Mouse (Mus musculus) kidney, embryonic 15.5 days (tissue): Measurements from ENCODE around the gene Bglap2. TPM values are rescaled to one million over a fixed set of nuclear protein-coding genes. Genes with fewer than 3 reads are reported as not detected.

Source experiments
- ATAC-seq: fragments of 200-750 bp; cut with Nextera tagmentation; replicated peaks from 2 replicates; pipeline ENCODE4 v1.8.0; 2017; ENCODE audit warnings: moderate TSS enrichment; ENCODE audit not compliant: low FRiP score
- H3K27ac ChIP-seq: fragments of 300-500 bp; sonication (generic); 2 replicates; pipeline ENCODE4 v1.5.1; 2015; ENCODE audit warnings: mild to moderate bottlenecking, inconsistent platforms
- H3K27me3 ChIP-seq: fragments of 300-500 bp; sonication (generic); 2 replicates; pipeline ENCODE4 v1.6.1; 2015; ENCODE audit warnings: inconsistent platforms
- H3K36me3 ChIP-seq: fragments of 300-500 bp; sonication (generic); 2 replicates; pipeline ENCODE4 v1.6.1; 2015; ENCODE audit warnings: inconsistent platforms
- H3K4me1 ChIP-seq: fragments of 300-500 bp; sonication (generic); 2 replicates; pipeline ENCODE4 v1.6.1; 2015; ENCODE audit warnings: inconsistent platforms
- H3K4me2 ChIP-seq: fragments of 300-500 bp; sonication (generic); 2 replicates; pipeline ENCODE4 v1.6.1; 2015; ENCODE audit warnings: moderate library complexity, mild to moderate bottlenecking, inconsistent platforms
- H3K4me3 ChIP-seq: fragments of 300-500 bp; sonication (generic); replicated peaks from 2 replicates; pipeline ENCODE4 v1.5.1; 2015; ENCODE audit warnings: mild to moderate bottlenecking, inconsistent platforms
- H3K9ac ChIP-seq: fragments of 300-500 bp; sonication (generic); 2 replicates; pipeline ENCODE4 v1.6.1; 2015; ENCODE audit warnings: mild to moderate bottlenecking, inconsistent platforms
- H3K9me3 ChIP-seq: fragments of 300-500 bp; sonication (generic); replicated peaks from 2 replicates; pipeline ENCODE4 v1.6.1; 2016; ENCODE audit warnings: inconsistent platforms
- WGBS: fragments of 180-500 bp; shearing (Covaris S2); methylation state at CpG from one replicate; pipeline ENCODE4 v1.1.7; 2015; ENCODE audit warnings: mixed read lengths; 5-methylcytosine and 5-hydroxymethylcytosine counted together
- polyA plus RNA-seq: library from polyadenylated mRNA; unstranded; fragments of >200 nt; fragmentation: Nextera tagmentation; extraction: Ambion mirVana; gene quantifications from 2 replicates; pipeline ENCODE4 v1.2.1, GENCODE M21; 2015

Gene Bglap2
- polyA plus RNA-seq, 1 experiment from 2014 or later: not detected

DNA sequence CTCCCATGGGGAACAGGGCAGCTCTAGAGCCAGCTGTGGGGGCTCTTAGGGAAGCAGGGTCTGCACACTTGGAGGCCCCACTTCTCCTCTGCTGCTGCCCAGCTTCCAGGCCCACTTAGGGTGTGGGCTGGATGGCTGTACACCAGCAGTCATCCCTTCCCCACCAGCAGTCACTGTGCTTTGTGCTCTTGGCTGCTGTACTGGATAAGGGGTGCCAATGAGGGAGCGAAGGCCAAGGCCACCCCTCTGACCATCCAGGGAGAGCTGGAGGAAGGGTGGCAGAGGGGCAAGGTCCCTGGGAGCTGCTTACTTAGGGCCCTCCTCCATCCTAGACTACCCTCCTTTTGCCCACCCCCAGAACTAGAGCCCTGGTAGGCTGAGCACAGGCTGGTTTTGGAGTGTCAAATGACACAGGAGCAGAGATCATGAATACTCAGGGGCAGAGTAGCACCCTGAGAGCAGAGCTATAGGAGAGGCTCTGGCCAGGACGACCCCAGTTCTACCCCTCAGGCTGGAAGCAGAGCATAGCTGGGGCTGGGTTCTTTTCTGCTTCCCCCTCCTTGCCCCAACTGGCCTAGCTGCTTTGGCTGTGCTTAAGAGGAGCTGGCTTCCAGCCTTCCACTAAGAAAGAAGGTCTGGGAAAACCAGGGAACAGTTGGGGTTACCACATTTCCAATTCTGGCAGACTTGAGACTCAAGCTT lies 16.7 kb downstream of the Bglap2 start:
- no peaks in the 10 kb centered on the region for H3K9me3 ChIP-seq
- no peak overlapping the region for H3K4me2 ChIP-seq
- H3K36me3 ChIP-seq: peaks cover 65% of the 10 kb centered on the region
- ATAC-seq: no peak
- H3K4me3 ChIP-seq: no peak overlapping the region
- peaks cover 20% of the 10 kb centered on the region for H3K27me3 ChIP-seq
- peaks cover 25% of the 10 kb centered on the region for H3K4me1 ChIP-seq
- H3K27ac ChIP-seq: no peak overlapping the region
- 72% methylated on average over 2 of the region's 2 CpGs for WGBS
- no peak overlapping the region for H3K9ac ChIP-seq

DNA sequence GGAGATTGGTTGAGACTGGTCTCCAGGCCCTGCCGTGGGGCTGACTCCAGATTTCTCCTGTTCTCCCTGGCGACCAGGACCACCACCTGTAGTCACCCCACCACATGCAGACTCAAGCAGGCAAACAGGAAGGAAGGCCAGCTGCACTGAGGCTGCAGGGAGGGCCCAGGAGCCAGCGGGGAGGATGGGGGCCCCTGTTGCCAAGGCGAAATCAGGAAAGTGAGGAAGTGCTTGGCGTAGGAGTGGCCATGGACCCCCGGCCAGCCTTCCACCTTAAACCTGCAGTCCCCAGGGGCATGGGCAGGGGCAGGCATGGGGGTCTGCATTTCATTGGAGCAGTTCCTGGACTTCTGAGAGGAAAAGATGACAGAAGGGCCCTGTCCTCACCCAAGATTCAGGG lies 17.4 kb downstream of the Bglap2 start:
- WGBS: 62% methylated on average over 6 of the region's 6 CpGs
- ATAC-seq: no peak
- peaks cover 72% of the 10 kb centered on the region for H3K36me3 ChIP-seq

DNA sequence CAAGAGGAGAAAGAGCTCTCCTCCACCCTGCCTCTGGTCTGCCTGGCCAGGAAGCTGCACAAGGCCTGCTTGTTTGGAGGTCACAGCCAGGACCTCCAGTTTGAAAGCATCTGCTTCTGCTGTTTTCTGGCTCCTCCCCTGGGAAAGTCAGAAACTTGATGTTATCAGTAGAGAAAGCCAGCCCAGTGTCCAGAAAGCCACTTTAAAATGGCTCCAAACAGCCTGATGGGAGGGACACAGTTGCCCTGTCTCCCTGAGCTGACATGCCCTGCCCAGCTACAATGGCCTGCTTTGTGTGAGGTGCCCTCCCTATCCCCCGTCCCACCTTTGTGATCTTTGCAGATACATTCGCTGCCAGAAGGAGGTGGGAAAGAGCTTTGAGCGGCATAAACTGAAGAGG lies 18.5 kb downstream of the Bglap2 start:
- H3K4me1 ChIP-seq: peaks cover 17% of the 10 kb centered on the region
- WGBS: 62% methylated on average over 3 of the region's 3 CpGs
- H3K36me3 ChIP-seq: peaks cover 83% of the 10 kb centered on the region
- peak overlapping the region; percentile 0; the same call in 1 of the 2 replicates for H3K27ac ChIP-seq
- ATAC-seq: no peak
- no peaks in the 10 kb centered on the region for H3K9me3 ChIP-seq
- no peak overlapping the region for H3K9ac ChIP-seq
- no peak overlapping the region for H3K4me2 ChIP-seq
- H3K27me3 ChIP-seq: peaks cover 6% of the 10 kb centered on the region
- H3K4me3 ChIP-seq: no peak overlapping the region

More for the DNA sequence above, 17.4 kb downstream of the Bglap2 start:
- peaks cover 25% of the 10 kb centered on the region for H3K4me1 ChIP-seq
- no peak overlapping the region for H3K27ac ChIP-seq
- H3K9ac ChIP-seq: no peak overlapping the region
- H3K4me3 ChIP-seq: no peak overlapping the region
- H3K27me3 ChIP-seq: peaks cover 17% of the 10 kb centered on the region
- no peak overlapping the region for H3K4me2 ChIP-seq
- H3K9me3 ChIP-seq: no peaks in the 10 kb centered on the region

DNA sequence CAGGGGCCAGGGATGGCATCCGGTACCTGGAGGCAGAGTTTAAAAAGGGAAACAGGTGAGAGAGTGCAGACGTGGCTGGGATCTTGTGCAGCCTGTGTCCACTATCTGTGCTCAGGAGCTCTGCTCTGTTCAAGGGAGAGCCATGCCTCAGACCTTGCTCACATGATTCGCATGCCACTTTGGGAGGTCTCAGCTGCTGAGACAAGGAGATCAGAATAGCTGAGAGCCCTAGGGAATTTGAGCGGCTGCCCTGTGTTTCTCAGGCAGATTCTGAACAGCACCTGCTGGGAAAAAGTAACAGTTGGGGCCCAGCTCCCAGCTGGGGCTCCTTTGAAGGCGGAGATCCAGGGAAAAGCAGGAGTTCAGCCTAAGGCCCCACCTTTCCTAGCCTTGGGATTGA lies 18.9 kb downstream of the Bglap2 start:
- H3K27ac ChIP-seq: peak overlapping the region; percentile 0; the same call in 1 of the 2 replicates
- peaks cover 87% of the 10 kb centered on the region for H3K36me3 ChIP-seq
- H3K9ac ChIP-seq: no peak overlapping the region
- H3K4me1 ChIP-seq: peaks cover 13% of the 10 kb centered on the region
- no peak overlapping the region for H3K4me2 ChIP-seq
- H3K27me3 ChIP-seq: peaks cover 2% of the 10 kb centered on the region; the same call in 1 of the 2 replicates
- 79% methylated on average over 5 of the region's 5 CpGs for WGBS
- H3K9me3 ChIP-seq: no peaks in the 10 kb centered on the region
- no peak overlapping the region for H3K4me3 ChIP-seq
- no peak for ATAC-seq

DNA sequence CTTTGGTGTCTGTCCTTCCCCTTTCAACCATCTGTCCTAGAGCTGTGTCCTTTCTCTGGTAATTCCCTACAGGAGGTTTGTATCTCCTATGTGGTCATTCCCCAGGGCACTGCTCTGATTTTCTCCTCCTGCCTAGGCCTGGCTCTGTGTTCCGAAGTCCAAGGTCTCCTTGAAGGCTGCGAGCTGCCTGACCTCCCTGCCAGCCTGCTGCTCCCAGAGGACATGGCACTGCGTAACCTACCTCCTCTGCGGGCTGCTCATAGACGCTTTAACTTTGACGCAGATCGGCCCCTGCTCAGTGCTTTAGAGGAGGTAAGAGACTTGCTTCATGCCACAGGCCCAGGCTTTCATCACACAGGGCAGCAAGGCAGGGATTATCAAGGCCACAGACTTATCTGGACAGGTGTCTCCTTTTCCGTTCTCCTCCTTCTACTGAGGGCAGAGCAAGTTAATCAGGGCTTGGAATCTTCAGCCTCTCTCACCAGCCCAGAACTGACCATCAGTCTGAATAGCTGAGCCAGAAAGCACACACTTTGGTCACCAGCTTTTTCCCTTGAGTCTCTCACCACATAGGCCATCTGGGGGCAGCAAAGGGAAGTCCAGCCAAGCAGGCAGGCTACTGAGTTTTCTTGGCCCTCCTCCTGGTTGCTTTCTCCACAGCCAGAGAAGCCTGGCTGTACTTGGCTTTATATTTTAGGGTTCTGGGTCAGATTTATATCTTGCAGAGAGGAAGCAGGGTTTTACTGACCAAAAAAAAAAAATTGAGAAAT lies 23.9 kb downstream of the Bglap2 start:
- Histone ChIP-seq H3K36me3 (peaks cover 100% of the 10 kb centered on the region), H3K9me3 (no peaks in the 10 kb centered on the region), H3K27ac (no peak overlapping the region), H3K4me3 (no peak overlapping the region), H3K4me2 (no peak overlapping the region), H3K4me1 (no peaks in the 10 kb centered on the region), H3K27me3 (no peaks in the 10 kb centered on the region), H3K9ac (no peak overlapping the region)
- WGBS: 96% methylated on average over 8 of the region's 8 CpGs
- ATAC-seq: no peak

DNA sequence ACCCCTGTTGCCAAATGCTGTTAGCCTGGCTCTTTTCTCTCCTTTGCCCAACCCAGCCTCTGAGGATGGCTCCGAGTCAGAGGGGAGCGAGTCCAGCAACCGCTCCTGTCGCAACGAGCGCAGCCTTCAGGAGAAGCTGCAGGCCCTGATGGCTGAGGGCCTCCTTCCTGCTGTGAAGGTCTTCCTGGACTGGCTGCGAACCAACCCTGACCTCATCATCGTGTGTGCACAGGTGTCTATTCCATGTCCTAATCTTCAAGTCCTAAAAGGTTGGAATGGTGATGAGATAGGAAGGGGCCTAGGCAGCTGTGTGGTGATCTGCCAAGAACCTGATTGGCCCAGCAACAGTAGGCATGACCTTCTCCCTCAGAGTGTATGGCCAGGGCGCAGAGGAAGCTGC lies 25.6 kb downstream of the Bglap2 start:
- Histone ChIP-seq H3K36me3 (peaks cover 100% of the 10 kb centered on the region), H3K4me2 (no peak overlapping the region), H3K27ac (no peak overlapping the region), H3K9ac (no peak overlapping the region), H3K4me1 (no peaks in the 10 kb centered on the region), H3K4me3 (no peak overlapping the region), H3K27me3 (no peaks in the 10 kb centered on the region), H3K9me3 (no peaks in the 10 kb centered on the region)
- no peak for ATAC-seq
- 89% methylated on average over 9 of the region's 9 CpGs for WGBS

DNA sequence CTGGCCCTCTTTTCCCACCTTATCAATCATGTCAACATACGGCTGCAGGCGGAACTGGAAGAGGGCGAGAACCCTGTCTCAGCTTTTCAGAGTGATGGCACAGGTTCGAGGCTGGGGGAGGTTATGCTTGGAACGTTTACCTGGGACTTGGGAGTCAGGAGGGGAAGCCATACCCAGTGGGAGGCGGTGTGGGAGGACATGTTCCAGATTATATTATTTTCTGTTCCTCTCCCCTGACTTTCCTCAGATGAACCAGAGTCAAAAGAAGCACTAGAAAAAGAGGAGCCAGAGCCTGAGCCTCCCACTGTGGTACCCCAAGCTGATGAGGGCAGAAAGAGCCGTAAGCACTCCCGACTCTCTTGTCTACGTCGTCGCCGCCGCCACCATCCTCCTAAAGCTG lies 27.8 kb downstream of the Bglap2 start:
- 85% methylated on average over 13 of the region's 13 CpGs for WGBS
- Histone ChIP-seq H3K4me1 (no peaks in the 10 kb centered on the region), H3K27me3 (no peaks in the 10 kb centered on the region), H3K9ac (no peak overlapping the region), H3K27ac (no peak overlapping the region), H3K9me3 (no peaks in the 10 kb centered on the region), H3K36me3 (peaks cover 100% of the 10 kb centered on the region), H3K4me3 (no peak overlapping the region), H3K4me2 (no peak overlapping the region)
- ATAC-seq: no peak

DNA sequence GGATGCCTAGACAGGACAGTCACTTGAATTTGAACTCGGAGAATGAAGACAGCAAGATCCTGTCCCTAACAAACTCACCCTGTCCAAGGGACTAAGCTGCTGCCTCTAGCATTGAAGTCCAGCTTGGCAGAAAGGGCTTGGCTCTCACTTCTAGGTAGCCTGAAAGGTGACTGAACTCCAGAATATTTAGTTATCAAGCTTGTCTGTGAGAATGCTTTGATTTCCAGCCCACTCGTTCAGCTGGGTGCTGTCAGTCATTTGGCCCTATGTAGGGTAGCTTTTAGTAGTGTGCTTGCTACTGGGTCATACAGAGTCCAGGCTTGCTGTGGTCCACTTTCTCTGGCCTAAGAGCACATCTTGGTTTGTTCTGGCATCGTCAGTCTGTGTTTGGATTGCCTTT lies 39.5 kb downstream of the Bglap2 start:
- peaks cover 32% of the 10 kb centered on the region for H3K4me1 ChIP-seq
- H3K9me3 ChIP-seq: no peaks in the 10 kb centered on the region
- H3K4me3 ChIP-seq: no peak overlapping the region
- H3K36me3 ChIP-seq: peaks cover 30% of the 10 kb centered on the region
- no peak overlapping the region for H3K9ac ChIP-seq
- ATAC-seq: no peak
- H3K27ac ChIP-seq: no peak overlapping the region
- 73% methylated on average over 3 of the region's 3 CpGs for WGBS
- H3K4me2 ChIP-seq: no peak overlapping the region
- H3K27me3 ChIP-seq: no peaks in the 10 kb centered on the region

DNA sequence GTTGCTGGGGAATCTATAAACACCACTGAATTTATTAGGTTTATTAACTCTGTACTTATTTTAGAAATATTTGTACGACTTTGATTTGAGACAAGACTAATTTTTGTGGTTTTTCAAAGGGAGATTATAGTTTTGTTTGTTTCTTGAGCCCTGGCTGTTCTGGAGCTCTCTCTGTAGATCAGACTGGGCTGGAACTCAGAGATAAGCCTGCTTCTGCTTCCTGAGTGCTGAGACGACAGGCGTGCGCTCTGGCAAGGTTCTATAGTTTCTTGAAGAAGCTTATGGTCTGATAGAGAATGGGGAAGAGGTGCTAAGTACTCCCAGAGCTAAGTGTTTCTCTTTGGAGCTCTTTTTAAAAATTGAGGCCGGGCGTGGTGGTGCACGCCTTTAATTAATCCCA lies 40.2 kb downstream of the Bglap2 start:
- H3K4me1 ChIP-seq: peaks cover 38% of the 10 kb centered on the region
- WGBS: 94% methylated on average over 7 of the region's 7 CpGs

DNA sequence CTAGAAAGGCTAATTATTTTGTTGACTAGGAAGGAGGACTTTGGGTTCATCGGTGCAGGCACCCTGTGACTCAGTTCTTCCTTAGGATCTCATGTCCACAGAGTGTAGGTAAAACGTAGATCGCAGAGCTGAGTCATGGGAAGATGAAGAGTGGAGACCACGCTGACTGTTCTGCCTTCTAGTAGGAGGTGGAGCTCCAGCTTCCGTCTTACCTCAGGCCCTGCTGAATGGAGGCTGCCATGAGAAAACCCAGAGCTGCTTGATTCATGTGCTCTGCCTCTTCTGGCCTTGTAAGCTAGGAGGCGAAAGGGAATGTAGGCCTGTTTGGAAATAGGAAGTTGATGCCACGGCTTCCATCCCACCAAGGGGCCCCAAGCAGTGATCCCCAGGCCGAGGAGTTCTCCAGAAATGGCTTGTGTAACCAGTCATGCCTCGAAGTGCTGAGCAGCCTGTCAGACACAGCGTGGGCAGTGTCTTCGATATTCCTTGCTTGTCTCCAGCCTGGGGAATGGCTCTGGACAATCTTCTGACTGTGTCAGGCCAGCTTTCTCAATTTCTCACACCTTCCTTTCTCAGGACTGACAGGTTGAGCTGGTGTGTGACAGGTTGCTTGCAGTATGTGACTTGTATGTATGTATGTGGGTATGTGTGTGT lies 41.0 kb downstream of the Bglap2 start:
- peak overlapping the region; percentile 65 for H3K4me2 ChIP-seq
- peaks cover 15% of the 10 kb centered on the region for H3K36me3 ChIP-seq
- no peak for ATAC-seq
- 0 out of 2 replicates have a peak overlapping the region, but pooled peaks have one; percentile 21 for H3K9ac ChIP-seq
- H3K27me3 ChIP-seq: no peaks in the 10 kb centered on the region
- H3K4me1 ChIP-seq: peaks cover 42% of the 10 kb centered on the region
- 70% methylated on average over 11 of the region's 11 CpGs for WGBS
- peak overlapping the region; percentile 60; the same call in 1 of the 2 replicates for H3K27ac ChIP-seq
- no peaks in the 10 kb centered on the region for H3K9me3 ChIP-seq
- H3K4me3 ChIP-seq: peak overlapping the region; percentile 81

More for the DNA sequence above, 40.2 kb downstream of the Bglap2 start:
- Histone ChIP-seq H3K27me3 (no peaks in the 10 kb centered on the region), H3K36me3 (peaks cover 24% of the 10 kb centered on the region), H3K27ac (no peak overlapping the region), H3K9me3 (no peaks in the 10 kb centered on the region), H3K4me2 (no peak overlapping the region), H3K9ac (no peak overlapping the region), H3K4me3 (no peak overlapping the region)
- ATAC-seq: no peak

DNA sequence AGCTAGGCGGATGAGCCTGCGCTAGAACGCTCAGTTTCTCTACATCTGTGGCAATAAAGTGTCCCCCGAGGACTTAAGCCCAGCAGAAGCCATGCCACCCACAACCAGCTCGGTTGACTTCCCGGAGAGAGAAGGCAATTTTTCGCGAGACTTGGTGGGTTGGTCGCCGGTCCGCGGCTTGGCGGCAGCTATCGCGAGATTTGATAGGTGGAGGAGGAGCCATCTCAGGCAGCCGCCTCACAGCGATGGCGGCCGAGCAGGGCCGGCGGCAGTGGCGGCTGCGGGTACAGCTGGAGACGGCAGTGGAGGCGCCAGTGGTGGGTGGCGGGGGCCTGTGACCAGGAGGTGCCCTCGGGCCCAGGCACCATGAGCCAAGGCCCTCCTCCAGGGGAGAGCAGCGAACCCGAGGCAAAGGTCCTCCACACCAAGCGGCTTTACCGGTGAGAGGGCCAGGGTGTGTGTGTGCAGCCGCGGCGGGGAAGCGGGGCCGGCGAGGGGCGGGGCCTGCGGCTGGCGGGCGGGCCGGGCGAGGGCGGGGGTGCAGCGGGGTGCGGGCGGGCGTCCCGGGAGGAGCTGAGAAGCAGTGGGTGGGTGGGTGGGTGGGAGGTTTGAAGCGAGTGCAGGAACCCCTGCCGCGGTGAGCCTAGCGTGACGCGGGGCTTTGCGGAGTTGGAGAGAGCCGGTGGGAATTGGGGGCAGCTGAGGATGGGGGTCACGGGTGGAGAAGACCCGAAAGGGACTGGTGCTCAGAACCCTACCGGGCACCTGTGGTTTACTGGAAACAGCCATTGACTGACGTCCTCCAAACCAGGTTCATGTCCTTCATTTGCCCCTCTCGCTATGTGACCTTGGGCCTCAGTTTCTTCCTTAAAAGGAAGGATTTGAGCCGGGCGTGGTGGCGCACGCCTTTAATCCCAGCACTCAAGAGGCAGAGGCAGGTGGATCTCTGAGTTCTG lies 42.2 kb downstream of the Bglap2 start, which contains the start of the genes Tmem79 and Smg5:
Tmem79 (minus strand) TSS at position 91 of the 956 bp plus-strand sequence.
Smg5 (plus strand) TSS at position 203 of the 956 bp plus-strand sequence.
- ATAC-seq: peak; percentile 93
- Histone ChIP-seq H3K4me3 (peak within 1 kb of the TSS; percentile 81), H3K9me3 (no peaks in the 10 kb centered on the region), H3K4me1 (peaks cover 42% of the 10 kb centered on the region), H3K27ac (peak within 1 kb of the TSS; percentile 96), H3K4me2 (peak within 1 kb of the TSS; percentile 65), H3K9ac (peak within 1 kb of the TSS; percentile 95), H3K36me3 (0 out of 2 replicates have a peak, but pooled peaks cover 4% of the 10 kb centered on the region), H3K27me3 (no peaks in the 10 kb centered on the region)
- 2% methylated on average over 66 of the region's 66 CpGs for WGBS
